Mouse (Mus musculus): ENCODE data around the gene Mtmr2.
A peak's percentile ranks its signal among the peaks of the same experiment; 100 is the strongest.

Mtmr2 gene

DNA sequence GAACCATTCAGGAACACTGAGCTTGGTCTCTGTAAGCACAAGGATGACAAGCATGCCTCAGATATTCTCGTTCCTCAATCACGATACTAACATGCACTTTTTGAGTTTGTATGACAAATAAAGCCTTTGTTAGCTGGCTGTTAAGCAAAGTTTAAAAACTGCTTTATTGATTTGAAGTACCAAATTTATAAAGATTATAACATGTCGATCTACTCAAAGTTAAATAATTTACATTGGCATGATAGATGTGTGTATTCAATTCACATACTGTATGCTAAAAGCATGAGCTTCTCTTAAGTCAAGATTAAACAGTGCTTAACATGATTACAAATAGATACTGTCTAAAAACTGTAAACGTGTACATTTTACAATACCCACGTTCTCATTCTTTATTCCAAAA is 59.4 kb downstream of the Mtmr2 start:
- no peak for DNase-seq (ENCODE audit: low spot score in 2 of 2)

- no peak for DNase-seq (ENCODE audit: low spot score in 2 of 2)
Observed at GRCm38 (mm10) chr9:13809937-13810336, 61.7 kb downstream of the Mtmr2 start.

GRCm38 (mm10) chr9:13818369-13818768 is 70.2 kb downstream of the Mtmr2 start:
- no peak for DNase-seq (ENCODE audit: low spot score in 2 of 2)

DNA sequence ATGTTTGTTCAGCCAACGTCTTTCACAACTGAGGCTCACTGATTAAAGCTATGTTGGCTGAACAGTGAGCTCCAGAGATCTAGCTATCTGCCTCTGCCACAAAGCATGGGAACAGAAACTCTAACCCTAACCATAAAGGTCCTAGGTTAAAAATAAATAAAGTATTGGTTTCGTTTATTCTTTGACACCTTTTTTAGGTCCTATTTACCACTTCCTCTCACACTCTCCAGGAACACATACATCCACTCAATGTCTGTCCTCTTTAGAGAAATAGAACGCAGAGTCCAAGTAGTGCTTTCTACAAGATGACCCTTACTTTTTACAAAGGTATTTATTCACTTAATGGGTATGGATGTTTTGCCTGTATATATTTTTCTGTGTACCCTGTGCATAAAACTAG is 72.6 kb downstream of the Mtmr2 start:
- no peak for DNase-seq (ENCODE audit: low spot score in 2 of 2)

DNA sequence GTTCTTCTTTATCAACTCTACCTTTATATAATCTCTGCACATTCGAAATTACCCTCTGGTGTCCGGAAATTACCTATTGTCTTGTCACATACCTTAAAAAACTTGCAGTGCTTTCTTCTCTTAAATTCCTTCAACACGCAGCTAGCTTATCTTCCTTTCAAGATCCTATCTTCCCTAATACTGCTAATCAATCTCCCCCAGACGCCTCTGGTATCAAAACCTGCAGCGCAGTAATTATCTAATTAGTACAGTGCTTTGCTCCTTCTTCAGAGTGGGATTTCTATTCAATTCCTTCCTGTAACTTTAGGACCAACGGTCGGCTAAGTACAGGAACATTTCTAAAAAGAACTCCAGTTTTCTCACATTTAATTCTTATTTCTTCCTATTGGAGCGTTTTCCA is 77.7 kb downstream of the Mtmr2 start:
- DNase-seq (ENCODE audit: low spot score in 2 of 2) = no peak

GRCm38 (mm10) chr9:13826391-13826805 is 78.2 kb downstream of the Mtmr2 start:
- peak in 1 of 2 experiments; percentile 66 for DNase-seq (ENCODE audit: low spot score in 2 of 2)

DNA sequence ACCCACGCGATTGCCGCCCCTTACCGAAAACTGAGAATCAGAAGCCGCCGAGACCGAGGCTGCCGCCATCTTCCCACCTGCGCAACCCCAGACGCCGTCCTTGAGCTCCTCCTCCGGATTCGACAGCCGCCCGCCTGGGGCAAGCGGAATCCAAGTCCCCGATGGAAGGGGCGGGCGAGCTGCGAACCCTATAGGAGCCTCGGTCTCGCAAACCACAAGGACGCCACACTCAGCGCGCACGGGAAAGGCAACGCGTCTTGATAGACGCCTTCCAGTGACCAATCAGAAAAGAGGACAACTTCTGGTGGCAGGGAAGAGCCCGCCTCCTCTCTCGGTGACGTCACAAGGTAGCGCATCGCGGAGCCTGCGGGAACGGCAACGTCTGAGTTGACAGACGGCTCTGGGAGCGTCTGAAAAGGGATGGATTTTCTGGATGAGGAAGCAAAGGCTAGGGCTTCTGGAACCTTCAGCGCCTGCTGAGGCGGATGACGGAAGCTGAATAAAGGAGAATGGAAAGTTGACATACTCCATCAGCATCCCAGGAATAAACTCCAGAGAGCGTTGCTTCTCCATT is 78.7 kb downstream of the Mtmr2 start, which contains the start of gene Cep57:
Cep57 (minus strand) TSS at position 276 of the 574 bp plus-strand sequence.
- DNase-seq (ENCODE audit: low spot score in 2 of 2) = peak; percentile 90 to 94

DNA sequence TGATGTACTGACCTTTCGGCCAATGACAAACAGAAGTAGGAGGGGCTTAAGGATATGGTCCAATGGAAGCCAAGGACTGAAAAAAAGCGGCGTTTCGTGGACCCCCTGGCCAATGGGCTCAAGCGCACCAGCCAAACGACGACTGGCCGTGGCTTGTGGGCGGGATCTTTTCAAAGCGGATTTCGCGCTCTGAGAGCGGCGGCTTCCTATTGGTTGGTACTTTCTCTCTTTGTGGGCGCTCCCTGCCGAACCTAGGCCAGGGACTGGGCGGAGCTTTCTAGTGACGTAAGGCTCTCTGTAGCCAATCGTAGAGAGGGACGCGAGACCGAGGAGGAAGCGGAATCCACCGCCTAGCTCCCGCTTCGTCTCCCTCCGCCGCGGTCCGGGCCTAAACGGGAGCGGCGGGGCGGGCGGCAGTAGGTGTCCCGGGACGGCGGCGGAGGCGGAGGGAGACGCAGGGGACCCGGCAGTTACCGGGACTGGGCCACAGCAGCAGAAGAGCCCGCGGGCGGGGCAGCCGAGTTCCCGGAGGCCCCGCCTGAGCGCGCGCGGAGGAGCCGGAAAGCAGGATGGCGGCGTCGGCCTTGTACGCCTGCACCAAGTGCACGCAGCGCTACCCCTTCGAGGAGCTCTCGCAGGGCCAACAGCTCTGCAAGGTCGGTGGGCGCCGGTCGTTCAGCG is 79.3 kb downstream of the Mtmr2 start, which contains the start of gene Fam76b:
Fam76b (plus strand) TSS at position 311 of the 681 bp plus-strand sequence.
- DNase-seq (ENCODE audit: low spot score in 2 of 2) = peak; percentile 98 to 99

DNA sequence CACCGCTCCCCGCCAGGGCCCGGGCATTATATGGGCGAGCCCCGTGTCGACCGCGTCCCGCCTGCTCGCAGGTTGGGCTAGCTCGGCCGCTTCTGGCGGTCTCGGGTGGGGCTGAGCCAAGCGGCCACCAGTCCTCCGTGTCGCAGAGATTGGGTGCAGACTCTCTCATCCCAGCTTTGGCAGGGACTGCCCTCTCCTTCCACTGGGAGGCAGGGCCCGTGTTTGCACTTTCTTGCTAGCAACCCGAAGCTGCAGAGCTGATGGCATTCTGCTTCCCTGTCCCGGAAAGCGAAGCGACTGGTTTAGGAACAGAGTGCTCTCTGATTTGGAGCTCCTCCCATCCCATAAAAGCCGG is 79.9 kb downstream of the Mtmr2 start:
- DNase-seq (ENCODE audit: low spot score in 2 of 2) = no peak

DNA sequence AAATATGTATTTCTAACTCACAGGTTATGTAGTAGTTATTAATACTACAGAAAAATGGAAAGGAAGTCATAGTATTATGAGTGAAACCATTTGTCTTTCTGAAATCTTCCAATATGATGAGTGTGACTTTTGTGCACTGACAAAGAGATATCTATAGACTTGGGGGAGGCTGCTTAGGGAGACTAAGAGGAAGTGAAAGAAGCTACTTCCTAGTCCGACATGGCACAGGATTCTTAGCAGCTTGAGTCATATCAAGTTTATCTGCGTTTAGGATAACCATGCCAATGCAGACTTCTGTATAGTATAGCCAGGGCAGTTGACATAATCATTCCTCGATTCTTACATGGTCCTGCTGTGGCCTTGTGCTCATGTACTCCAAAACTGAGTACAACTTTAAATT is 87.0 kb downstream of the Mtmr2 start:
- no peak for DNase-seq (ENCODE audit: low spot score in 2 of 2)

- DNase-seq (ENCODE audit: low spot score in 2 of 2) = no peak
Observed at GRCm38 (mm10) chr9:13836726-13837125, 88.5 kb downstream of the Mtmr2 start.

DNA sequence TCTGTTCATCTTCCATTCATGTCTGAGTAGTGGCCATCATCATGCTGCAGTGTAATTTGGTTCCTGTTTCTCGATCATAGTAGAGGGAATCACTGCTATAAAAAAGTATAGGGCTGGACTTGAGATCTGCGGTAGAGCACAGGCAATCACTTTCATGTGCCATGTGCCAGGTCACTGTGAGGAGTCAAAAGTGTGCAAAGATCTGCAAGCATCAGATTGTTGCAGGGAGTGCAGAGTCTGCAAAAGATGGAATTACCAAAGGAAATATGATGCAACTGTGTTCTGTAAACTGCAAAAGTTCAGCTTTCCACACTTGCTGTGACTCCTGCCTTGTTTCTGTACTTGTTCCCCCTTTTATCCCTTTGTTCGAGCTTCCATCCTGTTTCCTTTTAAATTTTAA is 99.4 kb downstream of the Mtmr2 start:
- no peak for DNase-seq (ENCODE audit: low spot score in 2 of 2)

DNA sequence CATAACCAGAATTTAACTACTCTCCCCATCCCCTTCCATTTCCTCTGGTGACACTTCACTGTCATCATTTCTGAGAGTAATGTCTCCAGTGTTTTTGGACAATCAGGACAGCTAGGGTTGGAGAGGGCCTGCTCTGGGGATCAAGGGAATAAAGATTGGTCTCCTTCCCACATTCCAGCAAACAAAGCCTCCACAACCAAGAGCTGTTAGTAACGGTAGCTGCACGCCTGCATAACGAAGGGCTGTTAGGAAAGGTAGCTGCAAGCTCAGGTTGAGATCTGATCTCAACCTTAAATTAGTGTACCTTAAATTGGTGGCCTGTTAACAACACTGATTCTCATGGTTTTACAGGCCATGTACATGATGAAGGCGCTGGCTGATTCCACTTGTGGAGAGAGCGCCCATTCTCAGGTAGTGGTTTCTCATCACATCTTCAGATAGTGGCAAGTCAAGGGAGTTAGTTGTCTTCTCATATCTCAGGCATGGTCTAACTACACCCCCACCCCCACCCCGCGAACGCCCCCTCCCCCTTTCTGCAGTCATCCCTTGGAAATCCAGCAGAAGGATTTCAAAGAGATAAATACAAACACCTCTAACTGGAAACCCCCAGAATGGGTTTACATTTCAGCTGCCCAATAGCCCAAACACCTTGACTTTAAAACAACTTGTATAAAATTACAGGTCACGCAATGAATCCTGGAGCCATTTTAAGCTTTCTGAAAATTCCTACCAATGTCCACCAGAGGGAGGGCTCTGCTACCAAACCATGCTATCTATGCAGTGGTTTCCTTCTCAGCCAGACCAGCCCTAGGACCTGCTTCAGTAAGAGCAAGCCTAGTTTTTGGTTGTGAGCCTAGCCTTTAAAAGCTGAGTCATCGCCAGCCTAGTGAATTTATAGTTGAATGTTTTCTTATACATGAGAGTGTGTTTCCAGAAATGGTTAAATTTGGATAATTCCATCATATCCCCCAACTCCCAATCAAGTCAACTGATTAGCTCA is 100.6 kb downstream of the Mtmr2 start:
- DNase-seq (ENCODE audit: low spot score in 2 of 2) = no peak

DNA sequence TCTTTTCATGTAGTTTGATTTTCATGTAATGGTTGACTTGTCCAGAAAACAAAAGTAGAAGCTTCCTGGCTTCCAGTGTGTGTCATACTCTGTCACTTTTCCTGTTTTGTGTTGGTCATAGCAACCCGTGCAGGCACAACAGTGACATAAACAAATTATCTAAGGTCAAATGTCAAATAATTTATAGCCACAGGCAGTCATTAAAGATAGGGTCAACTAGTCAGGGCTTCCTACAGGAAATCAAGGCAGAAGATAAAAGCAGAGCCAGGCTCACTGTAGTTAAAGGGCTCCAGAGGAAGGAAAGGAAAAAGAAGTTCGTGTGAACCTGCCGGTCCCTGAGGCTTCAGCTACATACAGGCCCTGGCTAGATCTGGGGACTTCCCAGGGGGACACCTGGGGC is 105.7 kb downstream of the Mtmr2 start:
- DNase-seq (ENCODE audit: low spot score in 2 of 2) = no peak

Data from spleen, postnatal 4 days (tissue).